Mouse (Mus musculus): ENCODE measurements around the gene March9.

DNA sequence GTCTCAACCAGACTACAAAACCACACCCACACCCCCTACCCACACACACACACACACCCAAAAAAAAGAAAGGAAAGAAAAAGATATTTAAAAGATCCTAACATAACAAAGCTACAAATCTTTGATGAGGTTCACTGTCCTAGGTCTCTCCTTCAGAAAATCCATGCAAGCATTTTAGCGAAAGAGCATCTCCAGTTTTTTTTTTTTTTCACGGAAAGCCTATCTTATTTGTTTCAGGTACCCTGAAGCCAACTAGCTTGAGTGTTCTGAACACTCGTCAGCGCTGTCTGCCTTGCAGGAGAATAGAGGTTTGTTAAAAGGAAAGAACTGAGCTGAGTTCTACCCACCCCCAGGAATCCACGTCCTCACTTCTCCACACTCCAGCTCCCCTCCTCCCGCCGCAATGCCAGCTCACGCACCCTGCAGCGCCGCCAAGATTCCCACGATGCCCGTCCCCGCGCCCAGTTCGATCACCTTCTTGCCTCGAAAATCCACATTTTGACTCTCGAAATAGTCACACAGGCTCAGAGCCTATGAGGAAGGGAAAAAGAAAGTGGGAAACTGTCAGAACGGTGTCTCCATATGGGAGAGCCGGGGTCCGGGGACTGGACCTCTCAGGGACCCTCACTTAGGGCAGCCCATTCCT, 19.3 kb downstream of the March9 start:
- TF ChIP-seq CTCF (IDR thresholded peaks at IDR 0.05; ENCODE audit: low read depth) (no peak), EP300 (IDR thresholded peaks at IDR 0.05; ENCODE audit: low read depth) (no peak)

All from heart, postnatal 0 days (tissue).